Mouse (Mus musculus): Measurements from ENCODE around the gene Sc5d. TPM values are rescaled to one million over a fixed set of nuclear protein-coding genes. Genes with fewer than 3 reads are reported as not detected.

Gene Sc5d
- polyA plus RNA-seq, 1 experiment from 2014 or later: 76.8 TPM

DNA sequence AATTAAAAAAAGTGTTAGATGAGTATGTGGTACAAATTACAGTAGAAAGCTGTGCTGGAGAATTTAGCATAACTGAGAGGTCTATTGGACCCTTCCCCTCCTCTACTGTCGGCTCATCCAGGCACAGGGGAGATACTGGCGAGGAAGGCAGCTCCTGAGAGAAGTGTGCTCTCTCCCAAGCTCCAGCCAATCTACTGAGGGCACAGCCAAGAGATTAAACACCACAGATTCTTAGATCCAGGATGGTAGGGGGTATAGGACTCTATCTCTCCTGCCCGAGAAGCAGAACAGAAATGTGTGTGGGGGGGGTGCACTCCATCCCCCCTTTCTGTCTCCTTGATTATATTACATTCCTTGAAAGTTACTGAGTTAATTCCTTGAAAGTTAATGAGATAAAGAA is 14.0 kb upstream of the Sc5d start:
- H3K4me3 ChIP-seq (replicated peaks; ENCODE audit: low read length): no peak overlapping the region
- 0 out of 2 replicates have a peak, but pooled peaks cover 2% of the 10 kb centered on the region for H3K27me3 ChIP-seq (replicated peaks; ENCODE audit: control insufficient read depth, insufficient read depth, low read length)
- no peaks in the 10 kb centered on the region for H3K9me3 ChIP-seq (ENCODE audit: control insufficient read depth, low read length)
- no peak overlapping the region for H3K4me2 ChIP-seq (ENCODE audit: low read length)
- no peak for ATAC-seq
- WGBS: 75% methylated on average over 3 of the region's 3 CpGs
- H3K9ac ChIP-seq (replicated peaks; ENCODE audit: low read depth, low read length): no peak overlapping the region
- no peak overlapping the region for H3K27ac ChIP-seq (ENCODE audit: low read length)
- no peaks in the 10 kb centered on the region for H3K36me3 ChIP-seq (ENCODE audit: control insufficient read depth, insufficient read depth)
- H3K4me1 ChIP-seq (replicated peaks; ENCODE audit: control insufficient read depth, insufficient read depth, low read length): no peaks in the 10 kb centered on the region

DNA sequence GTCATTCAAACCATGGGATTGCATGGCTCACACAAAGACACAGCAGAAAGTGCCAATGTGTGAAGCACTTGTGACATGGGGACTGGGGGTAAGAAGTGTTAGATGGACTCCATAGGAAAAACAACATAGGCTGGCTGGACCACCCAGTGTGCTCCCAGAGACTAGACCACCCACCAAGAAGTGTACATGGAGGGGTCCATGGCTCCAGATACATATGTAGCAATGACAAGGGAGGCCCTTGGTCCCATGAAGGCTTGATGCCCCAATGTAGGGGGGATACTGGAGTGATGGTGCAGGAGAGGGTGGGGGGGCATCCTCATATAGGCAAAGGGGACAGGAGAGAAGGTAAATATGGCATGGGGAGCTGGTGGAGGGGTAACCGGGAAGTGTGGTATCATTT is 13.6 kb upstream of the Sc5d start:
- 88% methylated on average over 1 of the region's 1 CpGs for WGBS
- Histone ChIP-seq H3K27ac (ENCODE audit: low read length) (no peak overlapping the region), H3K4me1 (replicated peaks; ENCODE audit: control insufficient read depth, insufficient read depth, low read length) (no peaks in the 10 kb centered on the region), H3K9me3 (ENCODE audit: control insufficient read depth, low read length) (no peaks in the 10 kb centered on the region), H3K27me3 (replicated peaks; ENCODE audit: control insufficient read depth, insufficient read depth, low read length) (0 out of 2 replicates have a peak, but pooled peaks cover 2% of the 10 kb centered on the region), H3K9ac (replicated peaks; ENCODE audit: low read depth, low read length) (no peak overlapping the region), H3K36me3 (ENCODE audit: control insufficient read depth, insufficient read depth) (no peaks in the 10 kb centered on the region), H3K4me2 (ENCODE audit: low read length) (no peak overlapping the region), H3K4me3 (replicated peaks; ENCODE audit: low read length) (no peak overlapping the region)
- ATAC-seq: no peak

DNA sequence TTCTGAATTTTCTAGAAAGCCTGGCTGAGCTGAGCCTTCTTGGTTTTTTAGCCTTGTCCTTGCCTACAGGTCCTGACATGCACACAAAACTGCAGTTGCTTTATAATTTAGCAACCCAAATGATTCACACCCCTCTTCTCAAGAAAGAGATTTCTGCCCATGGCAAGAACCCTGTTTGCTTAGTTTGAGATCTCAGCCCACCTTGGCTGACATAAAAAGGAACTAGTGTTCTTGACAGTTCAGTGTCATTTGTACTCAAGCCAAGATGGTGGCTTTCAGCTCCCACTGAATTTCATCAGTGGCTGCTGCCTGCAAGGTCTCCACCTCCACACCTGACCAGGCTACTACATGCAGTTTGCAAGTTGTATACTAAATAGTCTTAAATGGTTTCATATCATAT is 13.1 kb upstream of the Sc5d start:
- no peak for ATAC-seq

DNA sequence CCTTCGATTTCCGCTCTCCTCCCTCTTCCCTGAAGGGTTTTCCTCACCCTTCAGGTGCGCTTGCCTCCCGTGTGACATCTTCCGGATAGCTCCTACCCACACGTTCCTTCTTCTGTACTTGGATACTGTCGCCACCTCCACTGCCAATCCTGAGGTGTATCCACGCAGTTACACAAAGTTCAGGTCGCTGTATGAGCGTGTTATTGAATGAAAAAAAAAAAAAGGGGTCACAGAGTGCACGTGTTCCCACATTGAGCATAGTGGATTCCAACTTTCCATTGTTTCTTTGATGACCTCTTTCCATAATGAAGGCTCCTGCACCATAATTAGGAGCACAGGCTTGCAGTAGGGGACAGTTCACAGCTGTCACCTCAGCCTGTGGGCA is 11.7 kb upstream of the Sc5d start:
- no peak for ATAC-seq
- 67% methylated on average over 11 of the region's 11 CpGs for whole genome bisulfite sequencing
- H3K36me3 ChIP-seq (ENCODE audit: control insufficient read depth, insufficient read depth): no peaks in the 10 kb centered on the region
- H3K9ac ChIP-seq (replicated peaks; ENCODE audit: low read depth, low read length): no peak overlapping the region
- H3K27me3 ChIP-seq (replicated peaks; ENCODE audit: control insufficient read depth, insufficient read depth, low read length): 0 out of 2 replicates have a peak, but pooled peaks cover 2% of the 10 kb centered on the region
- H3K4me2 ChIP-seq (ENCODE audit: low read length): no peak overlapping the region
- no peak overlapping the region for H3K4me3 ChIP-seq (replicated peaks; ENCODE audit: low read length)
- no peaks in the 10 kb centered on the region for H3K4me1 ChIP-seq (replicated peaks; ENCODE audit: control insufficient read depth, insufficient read depth, low read length)
- H3K27ac ChIP-seq (ENCODE audit: low read length): no peak overlapping the region
- H3K9me3 ChIP-seq (ENCODE audit: control insufficient read depth, low read length): no peaks in the 10 kb centered on the region

More for the DNA sequence above, 13.1 kb upstream of the Sc5d start:
- Histone ChIP-seq H3K9ac (replicated peaks; ENCODE audit: low read depth, low read length) (no peak overlapping the region), H3K4me2 (ENCODE audit: low read length) (no peak overlapping the region), H3K27ac (ENCODE audit: low read length) (no peak overlapping the region), H3K4me1 (replicated peaks; ENCODE audit: control insufficient read depth, insufficient read depth, low read length) (no peaks in the 10 kb centered on the region), H3K4me3 (replicated peaks; ENCODE audit: low read length) (no peak overlapping the region), H3K9me3 (ENCODE audit: control insufficient read depth, low read length) (no peaks in the 10 kb centered on the region), H3K27me3 (replicated peaks; ENCODE audit: control insufficient read depth, insufficient read depth, low read length) (0 out of 2 replicates have a peak, but pooled peaks cover 2% of the 10 kb centered on the region), H3K36me3 (ENCODE audit: control insufficient read depth, insufficient read depth) (no peaks in the 10 kb centered on the region)

DNA sequence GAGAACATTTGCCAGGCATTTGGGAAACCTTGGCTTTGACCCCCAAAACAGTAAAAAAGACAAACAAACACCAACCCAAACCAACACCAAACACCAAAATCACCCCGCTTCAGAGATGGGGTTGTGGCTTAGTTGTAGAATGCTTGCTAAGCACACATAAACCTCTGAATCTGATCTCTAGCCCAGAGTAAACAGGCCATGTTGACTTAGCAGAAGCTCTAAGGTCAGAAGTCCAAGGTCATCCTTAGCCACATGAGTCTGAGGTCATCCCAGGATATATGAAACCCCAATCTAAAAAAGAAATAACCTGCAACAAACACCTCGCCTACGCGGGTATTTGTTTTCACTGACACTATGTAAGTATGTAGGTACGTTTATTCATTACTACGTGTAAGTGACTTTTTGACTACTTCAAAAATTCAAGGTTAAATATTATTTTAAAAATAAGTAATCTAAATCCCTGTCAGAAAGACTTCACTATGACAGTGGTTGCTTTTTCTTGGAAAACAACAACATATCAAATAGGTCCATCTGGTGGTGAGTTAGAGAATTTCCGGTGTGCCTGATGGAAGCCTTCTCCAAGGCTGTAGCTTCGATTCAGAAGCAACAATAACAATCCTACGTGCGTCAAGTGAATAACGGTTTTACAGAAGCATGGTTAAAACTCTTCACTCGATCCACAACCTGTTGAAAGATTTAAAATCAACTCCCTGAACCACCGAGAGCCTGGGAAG is 11.1 kb upstream of the Sc5d start:
- H3K9ac ChIP-seq (replicated peaks; ENCODE audit: low read depth, low read length): no peak overlapping the region
- H3K27me3 ChIP-seq (replicated peaks; ENCODE audit: control insufficient read depth, insufficient read depth, low read length): 0 out of 2 replicates have a peak, but pooled peaks cover 2% of the 10 kb centered on the region
- no peak overlapping the region for H3K27ac ChIP-seq (ENCODE audit: low read length)
- no peak overlapping the region for H3K4me3 ChIP-seq (replicated peaks; ENCODE audit: low read length)
- ATAC-seq: no peak
- 57% methylated on average over 13 of the region's 13 CpGs for WGBS
- H3K9me3 ChIP-seq (ENCODE audit: control insufficient read depth, low read length): no peaks in the 10 kb centered on the region
- H3K36me3 ChIP-seq (ENCODE audit: control insufficient read depth, insufficient read depth): no peaks in the 10 kb centered on the region
- no peaks in the 10 kb centered on the region for H3K4me1 ChIP-seq (replicated peaks; ENCODE audit: control insufficient read depth, insufficient read depth, low read length)
- no peak overlapping the region for H3K4me2 ChIP-seq (ENCODE audit: low read length)

DNA sequence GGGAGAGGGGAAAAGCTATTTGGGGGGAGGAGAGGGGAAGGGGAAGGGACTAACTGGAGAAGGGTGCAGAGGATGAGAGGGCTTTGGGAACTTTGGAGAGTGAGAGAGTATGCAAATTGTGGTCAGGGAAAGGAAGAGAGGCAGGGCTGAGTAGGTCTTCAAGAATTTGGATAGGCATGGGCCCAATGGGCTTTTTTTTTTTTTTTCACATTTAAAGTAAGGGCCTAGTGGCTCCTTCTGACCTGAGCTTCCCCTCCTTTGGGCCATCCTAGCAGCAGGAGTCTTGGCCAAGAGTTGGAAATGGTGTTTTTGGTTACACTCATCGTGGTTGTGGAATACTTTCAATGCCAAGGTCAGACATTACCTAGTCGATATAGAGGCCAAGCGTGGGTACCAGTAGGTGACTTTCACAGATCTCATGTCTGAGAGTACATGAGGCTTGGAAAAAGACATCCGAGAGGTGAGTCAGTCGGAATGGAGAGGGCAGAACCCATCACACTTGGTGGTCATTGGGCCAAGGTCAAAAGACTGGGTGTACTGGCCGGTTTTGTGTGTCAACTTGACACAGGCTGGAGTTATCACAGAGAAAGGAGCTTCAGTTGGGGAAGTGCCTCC is 9.7 kb upstream of the Sc5d start:
- 94% methylated on average over 6 of the region's 6 CpGs for WGBS
- no peak overlapping the region for H3K9ac ChIP-seq (replicated peaks; ENCODE audit: low read depth, low read length)
- H3K36me3 ChIP-seq (ENCODE audit: control insufficient read depth, insufficient read depth): no peaks in the 10 kb centered on the region
- H3K27me3 ChIP-seq (replicated peaks; ENCODE audit: control insufficient read depth, insufficient read depth, low read length): 0 out of 2 replicates have a peak, but pooled peaks cover 2% of the 10 kb centered on the region
- H3K9me3 ChIP-seq (ENCODE audit: control insufficient read depth, low read length): no peaks in the 10 kb centered on the region
- no peaks in the 10 kb centered on the region for H3K4me1 ChIP-seq (replicated peaks; ENCODE audit: control insufficient read depth, insufficient read depth, low read length)
- ATAC-seq: no peak
- no peak overlapping the region for H3K27ac ChIP-seq (ENCODE audit: low read length)
- H3K4me3 ChIP-seq (replicated peaks; ENCODE audit: low read length): no peak overlapping the region
- H3K4me2 ChIP-seq (ENCODE audit: low read length): no peak overlapping the region

DNA sequence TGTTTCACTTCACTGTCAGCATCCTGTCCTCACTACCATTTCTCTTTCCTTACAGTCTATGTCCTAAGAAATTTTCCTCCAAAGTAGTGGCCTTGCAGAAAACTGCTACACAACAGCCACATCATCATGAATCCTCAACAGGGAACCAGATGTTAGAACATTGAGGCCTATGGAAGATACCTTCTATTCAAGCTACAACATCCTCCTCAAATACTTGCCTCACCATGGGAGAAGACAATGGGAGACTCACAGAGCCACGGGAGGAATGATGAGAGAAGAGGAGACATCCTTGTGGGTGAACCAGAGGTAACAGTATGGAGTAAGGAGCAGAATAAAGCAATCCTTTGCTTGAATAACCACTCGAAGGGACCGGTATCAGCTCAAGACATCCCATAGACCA is 9.1 kb upstream of the Sc5d start:
- Histone ChIP-seq H3K4me3 (replicated peaks; ENCODE audit: low read length) (no peak overlapping the region), H3K36me3 (ENCODE audit: control insufficient read depth, insufficient read depth) (no peaks in the 10 kb centered on the region), H3K27me3 (replicated peaks; ENCODE audit: control insufficient read depth, insufficient read depth, low read length) (0 out of 2 replicates have a peak, but pooled peaks cover 2% of the 10 kb centered on the region), H3K9me3 (ENCODE audit: control insufficient read depth, low read length) (no peaks in the 10 kb centered on the region), H3K9ac (replicated peaks; ENCODE audit: low read depth, low read length) (no peak overlapping the region), H3K4me1 (replicated peaks; ENCODE audit: control insufficient read depth, insufficient read depth, low read length) (no peaks in the 10 kb centered on the region), H3K4me2 (ENCODE audit: low read length) (no peak overlapping the region), H3K27ac (ENCODE audit: low read length) (no peak overlapping the region)
- ATAC-seq: no peak
- 86% methylated on average over 3 of the region's 3 CpGs for WGBS

DNA sequence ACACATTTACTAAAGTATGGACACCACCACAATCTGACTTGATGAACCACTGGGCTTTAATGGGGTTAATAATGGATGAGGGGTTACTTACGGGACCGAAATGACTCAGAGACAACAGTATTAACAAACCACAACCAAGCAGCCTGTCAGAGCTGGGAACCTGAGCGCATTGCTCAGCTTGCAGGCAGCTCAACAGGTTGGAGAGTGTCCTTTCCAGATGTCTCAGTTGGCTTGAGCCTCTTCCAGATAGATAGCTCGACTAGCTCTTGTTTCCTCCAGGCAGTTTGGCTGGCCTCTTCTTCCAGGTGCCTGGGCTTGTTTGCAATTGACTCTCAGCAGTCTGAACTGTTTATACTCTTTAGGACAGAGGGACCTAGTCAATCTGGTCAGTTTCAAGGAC is 8.6 kb upstream of the Sc5d start:
- Histone ChIP-seq H3K4me3 (replicated peaks; ENCODE audit: low read length) (no peak overlapping the region), H3K27me3 (replicated peaks; ENCODE audit: control insufficient read depth, insufficient read depth, low read length) (0 out of 2 replicates have a peak, but pooled peaks cover 2% of the 10 kb centered on the region), H3K27ac (ENCODE audit: low read length) (no peak overlapping the region), H3K4me2 (ENCODE audit: low read length) (no peak overlapping the region), H3K9me3 (ENCODE audit: control insufficient read depth, low read length) (no peaks in the 10 kb centered on the region), H3K4me1 (replicated peaks; ENCODE audit: control insufficient read depth, insufficient read depth, low read length) (no peaks in the 10 kb centered on the region), H3K9ac (replicated peaks; ENCODE audit: low read depth, low read length) (no peak overlapping the region), H3K36me3 (ENCODE audit: control insufficient read depth, insufficient read depth) (no peaks in the 10 kb centered on the region)
- WGBS: 68% methylated on average over 4 of the region's 4 CpGs
- no peak for ATAC-seq

DNA sequence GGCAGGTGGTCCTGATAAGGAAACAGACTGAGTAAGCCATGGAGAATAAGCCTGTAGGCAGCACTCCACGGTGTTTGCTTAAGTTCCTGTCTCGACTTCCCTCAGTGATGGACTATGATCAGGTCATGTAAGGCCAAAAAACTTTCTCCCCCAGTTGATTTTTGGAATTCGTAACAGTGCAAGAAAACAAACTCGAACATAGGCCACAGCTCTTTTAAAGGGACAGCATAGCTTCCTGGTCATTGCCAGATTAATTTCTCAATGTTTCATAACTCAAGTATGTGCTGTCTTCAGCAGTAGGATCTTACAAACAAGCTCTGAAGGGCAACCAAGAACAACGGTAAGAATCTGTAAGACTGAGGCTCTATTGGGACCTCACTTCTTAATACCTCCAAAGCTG is 7.4 kb upstream of the Sc5d start:
- H3K27me3 ChIP-seq (replicated peaks; ENCODE audit: control insufficient read depth, insufficient read depth, low read length): 0 out of 2 replicates have a peak, but pooled peaks cover 2% of the 10 kb centered on the region
- H3K9ac ChIP-seq (replicated peaks; ENCODE audit: low read depth, low read length): no peak overlapping the region
- H3K9me3 ChIP-seq (ENCODE audit: control insufficient read depth, low read length): no peaks in the 10 kb centered on the region
- WGBS: 85% methylated on average over 5 of the region's 5 CpGs
- H3K4me2 ChIP-seq (ENCODE audit: low read length): no peak overlapping the region
- ATAC-seq: no peak
- H3K4me1 ChIP-seq (replicated peaks; ENCODE audit: control insufficient read depth, insufficient read depth, low read length): no peaks in the 10 kb centered on the region
- no peak overlapping the region for H3K4me3 ChIP-seq (replicated peaks; ENCODE audit: low read length)
- H3K36me3 ChIP-seq (ENCODE audit: control insufficient read depth, insufficient read depth): no peaks in the 10 kb centered on the region
- no peak overlapping the region for H3K27ac ChIP-seq (ENCODE audit: low read length)
